Mouse (Mus musculus) T-cell, adult 66 days (primary cell): ENCODE results near the gene Cage1. TPM values are rescaled to one million over a fixed set of nuclear protein-coding genes. Genes with fewer than 3 reads are reported as not detected.

Source experiments
- total RNA-seq, 2 experiments: library from RNA; stranded (reverse); gene quantifications; 3 replicates in 1 of 2; 4 replicates in 1 of 2; pipeline ENCODE4 v1.2.4; 2023

The Cage1 gene
- 1 to 10 TPM; 2.9 to 3.1 TPM for total RNA-seq

DNA sequence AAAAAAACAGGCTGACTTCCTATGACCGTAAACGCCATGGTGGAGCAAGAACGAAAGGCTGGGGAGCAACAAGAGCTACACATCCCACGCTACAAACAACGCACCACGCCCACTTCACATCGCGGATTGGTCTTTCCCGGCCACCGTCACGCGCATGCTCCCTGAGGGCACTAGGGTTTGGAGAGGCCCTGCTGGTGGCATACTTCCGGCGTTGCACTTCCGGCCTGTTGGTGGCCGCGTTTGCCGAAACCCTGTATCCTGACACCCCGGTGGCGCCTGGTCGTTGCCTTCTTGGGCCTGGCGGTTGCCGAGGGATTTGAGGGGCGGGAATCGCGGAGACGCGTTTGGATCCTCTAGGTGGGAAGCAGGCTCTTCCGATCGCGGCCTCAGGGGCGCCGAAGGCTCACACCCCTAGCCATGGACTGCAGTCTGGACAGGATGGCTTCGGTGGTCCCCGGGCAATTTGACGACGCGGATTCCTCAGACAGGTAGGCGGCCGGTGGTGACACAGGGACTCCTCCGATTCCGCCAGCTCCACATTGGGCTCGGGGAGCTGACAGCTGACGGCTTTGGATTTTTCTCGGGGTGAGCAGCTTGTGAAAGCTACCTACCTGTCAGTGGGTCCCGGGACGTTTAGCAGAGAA, at the start of gene Cage1:
Cage1 (minus strand) TSS at position 26 of the 644 bp plus-strand sequence.

GRCm38 (mm10) chr13:38036343-38037043, 376 bp downstream of the Cage1 start, which contains the start of gene Riok1:
TSS of gene Riok1 (plus strand) at chr13:38036995.

GRCm38 (mm10) chr13:37993704-37994404, 43.0 kb downstream of the Cage1 start, which contains the start of gene Ssr1:
TSS of gene Ssr1 (minus strand) at chr13:37994217.

Other genes starting within 250 kb of the Cage1 start
- 10 to 100 TPM; 53.1 to 62.5 TPM for gene Ssr1, start 42.9 kb downstream of the Cage1 start, total RNA-seq
- 100 to 1,000 TPM; 210 to 236 TPM for gene Riok1, start 74 bp downstream of the Cage1 start, total RNA-seq
- 1 to 10 TPM in 1 of 2 experiments, under 1 TPM in 1; 0.58 to 1.2 TPM for gene Dsp, start 114.2 kb upstream of the Cage1 start, total RNA-seq
- gene Snrnp48, start 167.9 kb upstream of the Cage1 start, total RNA-seq = 10 to 100 TPM; 54.3 to 57.8 TPM